Mouse (Mus musculus): ENCODE results near the gene Ttc23. TPM values are rescaled to one million over a fixed set of nuclear protein-coding genes. Genes with fewer than 3 reads are reported as not detected.

Ttc23 gene
- polyA plus RNA-seq, 1 experiment from 2014 or later: 59.6 TPM

DNA sequence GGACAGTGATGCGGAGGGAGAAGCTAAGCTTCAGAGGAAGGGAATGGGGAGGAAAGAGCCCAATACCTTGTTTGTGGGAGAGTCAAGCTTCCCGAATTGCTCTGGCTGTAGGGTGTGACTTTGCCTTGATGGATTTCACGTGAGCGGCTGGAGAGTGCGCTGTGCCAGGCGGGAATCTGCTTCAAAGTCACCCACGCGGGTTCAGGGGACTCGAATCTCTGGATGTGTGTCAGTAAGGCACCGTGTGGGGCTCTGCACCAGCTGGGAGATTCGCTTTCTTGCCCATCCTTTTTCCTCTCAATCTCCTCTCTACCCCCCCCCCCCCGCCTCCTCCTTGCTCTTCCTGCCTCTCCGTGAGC lies 156.6 kb downstream of the Ttc23 start:
- Histone ChIP-seq H3K27ac (peak overlapping the region; percentile 73), H3K36me3 (no peaks in the 10 kb centered on the region), H3K4me1 (peaks cover 17% of the 10 kb centered on the region), H3K4me3 (peak overlapping the region; percentile 50), H3K27me3 (ENCODE audit: low read depth, poor library complexity, severe bottlenecking) (peaks cover 14% of the 10 kb centered on the region), H3K9me3 (replicated peaks) (no peaks in the 10 kb centered on the region)
- 12% methylated on average over 11 of the region's 13 CpGs for WGBS
- DNase-seq (ENCODE audit: low spot score): no peak

Small RNA genes within 50 kb of the gene (microRNA-seq; reads per million reads assigned to microRNA genes)
- gene Gm23844: not detected

Other genes starting within 250 kb of the Ttc23 start
- gene Lrrc28, start 2.1 kb upstream of the Ttc23 start, polyA plus RNA-seq (2016; fragmentation: Nextera tagmentation; extraction: Ambion mirVana): 18.9 and 22.5 TPM in 2 replicates
- gene Synm, start 112.3 kb downstream of the Ttc23 start, polyA plus RNA-seq (2016; fragmentation: Nextera tagmentation; extraction: Ambion mirVana): 0.15 and 0.29 TPM in 2 replicates